Mouse (Mus musculus) embryo, embryonic 10.5 days (tissue): ENCODE results near the gene Eml4.
A peak's percentile ranks its signal among the peaks of the same experiment; 100 is the strongest.

Experiments used
- DNase-seq: peaks from one replicate; pipeline ENCODE4 v3.0.0-alpha.2; 2015; ENCODE audit warnings: low spot score

The Eml4 gene

DNA sequence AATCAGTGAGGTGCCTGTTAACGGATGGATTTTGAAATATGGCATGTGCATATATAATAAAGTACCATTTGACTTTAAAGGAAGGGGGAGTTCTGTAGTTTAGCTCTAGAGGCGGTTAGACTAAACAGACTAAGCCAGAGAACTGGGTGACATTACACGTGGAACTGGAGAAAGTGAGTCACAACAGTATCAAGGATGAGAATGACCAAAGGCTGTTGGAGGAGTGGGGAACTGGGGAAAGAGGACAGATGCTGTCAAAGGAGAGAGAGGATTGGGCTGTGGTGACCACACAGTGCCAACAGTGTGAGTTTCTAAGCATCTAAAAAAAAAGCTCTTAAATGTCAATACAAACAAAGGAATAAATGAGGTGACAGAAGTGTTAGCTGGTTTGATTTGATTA, 29.1 kb downstream of the Eml4 start:
- DNase-seq, result no peak

DNA sequence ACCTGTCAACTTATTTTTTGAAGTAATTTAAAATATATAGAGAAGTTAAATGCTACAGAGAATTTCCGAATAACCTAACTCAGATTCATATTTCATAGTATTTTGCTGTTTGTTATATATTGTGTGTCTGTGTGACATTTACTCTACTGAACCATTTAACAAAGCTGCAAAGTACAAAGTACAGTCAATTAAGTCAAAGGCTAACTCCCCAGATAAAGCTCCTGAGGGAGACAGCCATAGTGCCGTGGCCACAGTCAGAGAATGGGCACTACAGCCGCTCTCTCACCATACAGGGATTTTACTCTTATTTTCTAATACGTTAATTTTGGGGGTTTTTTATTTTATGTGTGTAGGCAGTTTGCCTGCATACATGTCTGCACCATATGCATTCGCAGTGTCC, 32.0 kb downstream of the Eml4 start:
- DNase-seq, result no peak

- no peak for DNase-seq
These were observed 34.2 kb downstream of the Eml4 start for GRCm38 (mm10) chr17:83384981-83385380.

DNA sequence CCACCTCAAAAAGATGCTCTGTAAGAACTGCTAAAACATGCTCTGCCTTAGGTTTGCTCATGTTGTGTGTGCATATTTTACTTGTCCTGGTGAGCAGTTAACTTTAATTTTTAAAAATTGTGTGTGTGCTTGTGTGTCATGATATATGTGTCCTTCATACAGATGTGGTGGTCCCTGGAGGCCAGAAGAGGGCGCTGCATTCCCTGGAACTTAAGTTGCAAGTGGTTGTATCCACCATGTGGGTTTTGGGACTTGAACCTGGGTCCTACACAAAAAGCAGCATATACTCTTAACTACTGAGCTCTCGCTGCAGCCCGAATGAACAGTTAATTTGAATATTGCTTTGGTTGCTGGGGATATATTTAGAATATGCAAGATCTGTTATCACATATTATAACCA, 36.4 kb downstream of the Eml4 start:
- DNase-seq, result no peak

DNA sequence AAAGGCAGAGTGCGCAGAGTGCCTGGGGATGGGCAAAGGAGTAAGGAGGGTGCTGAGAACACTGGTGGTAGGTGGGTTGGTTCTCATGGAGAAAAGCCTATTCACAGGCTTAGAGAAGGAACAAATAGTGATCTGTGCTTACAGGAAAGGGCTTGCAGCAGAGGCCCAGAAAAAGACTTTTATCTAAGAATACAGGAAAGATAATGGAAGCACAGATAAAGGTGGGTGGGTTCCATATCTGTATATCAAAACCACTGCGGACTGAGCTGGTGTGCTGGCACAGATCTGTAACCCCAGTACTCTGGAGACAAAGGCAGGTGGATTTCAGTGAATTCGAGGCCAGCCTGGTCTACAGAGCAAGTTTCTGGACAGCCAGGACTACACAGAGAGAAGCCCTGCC, 43.3 kb downstream of the Eml4 start:
- DNase-seq, result no peak

- peak; percentile 42 for DNase-seq
These were observed 46.9 kb downstream of the Eml4 start for GRCm38 (mm10) chr17:83397571-83398100.

DNA sequence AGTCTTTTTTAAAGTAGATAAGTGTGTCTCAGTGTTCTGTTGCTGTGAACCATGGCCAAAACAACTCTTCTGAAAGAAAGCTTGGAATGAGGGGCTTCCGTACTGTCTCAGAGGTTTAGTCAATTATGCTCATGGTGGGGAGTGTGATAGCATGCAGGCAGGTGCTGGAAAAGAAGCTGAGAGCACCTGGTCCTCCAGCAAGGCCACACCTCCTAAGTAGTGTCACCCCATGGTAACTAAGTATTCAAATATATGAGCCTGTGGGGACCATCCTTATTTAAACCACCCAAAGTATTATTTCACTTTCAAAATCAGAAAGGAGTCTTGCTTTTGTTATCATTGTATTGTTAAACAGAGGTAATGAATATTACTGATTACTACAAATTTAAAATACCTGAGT, 48.0 kb downstream of the Eml4 start:
- no peak for DNase-seq

GRCm38 (mm10) chr17:83430607-83431006, 79.9 kb downstream of the Eml4 start:
- no peak for DNase-seq

- no peak for DNase-seq
These were observed 92.7 kb downstream of the Eml4 start for GRCm38 (mm10) chr17:83443406-83443805.

DNA sequence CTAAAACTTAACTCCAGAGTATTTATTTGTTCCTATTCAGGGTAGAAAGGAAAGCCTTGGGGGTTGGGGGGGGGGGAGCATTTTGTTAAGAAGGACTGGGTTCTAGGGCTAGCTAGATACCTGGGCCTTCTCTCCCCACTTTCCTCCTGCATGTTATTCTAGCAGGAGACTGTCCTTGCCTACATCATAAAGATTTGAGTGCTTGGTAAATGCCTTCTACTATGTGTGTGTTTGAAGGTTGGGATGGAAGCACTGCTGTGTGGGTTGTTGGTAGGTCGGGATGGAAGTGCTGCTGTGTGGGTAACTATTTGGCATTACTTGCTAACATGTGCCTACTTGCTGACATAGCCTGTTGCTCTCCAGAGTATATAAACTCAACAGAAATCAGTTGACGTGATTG, 98.9 kb downstream of the Eml4 start:
- DNase-seq, result no peak

DNA sequence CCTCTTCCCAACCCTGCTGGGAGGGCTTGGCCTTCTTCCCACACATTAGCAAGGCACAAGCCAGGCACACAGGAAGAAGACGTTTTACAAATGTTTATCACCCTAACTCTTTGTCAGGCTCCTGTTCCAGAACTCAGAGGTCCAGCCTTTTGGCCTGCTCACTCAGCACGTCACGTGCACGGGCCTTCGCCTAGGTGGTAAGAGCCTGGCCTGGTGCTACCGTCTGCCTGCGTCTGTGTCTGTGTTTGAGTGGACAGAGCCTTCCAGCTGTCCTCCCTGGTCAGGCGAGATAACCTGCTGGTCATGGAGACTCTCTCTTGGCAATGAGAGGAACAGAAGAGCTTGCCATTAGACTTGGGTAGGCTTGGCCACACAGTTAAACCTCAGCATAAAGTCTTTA, 100.6 kb downstream of the Eml4 start:
- no peak for DNase-seq

DNA sequence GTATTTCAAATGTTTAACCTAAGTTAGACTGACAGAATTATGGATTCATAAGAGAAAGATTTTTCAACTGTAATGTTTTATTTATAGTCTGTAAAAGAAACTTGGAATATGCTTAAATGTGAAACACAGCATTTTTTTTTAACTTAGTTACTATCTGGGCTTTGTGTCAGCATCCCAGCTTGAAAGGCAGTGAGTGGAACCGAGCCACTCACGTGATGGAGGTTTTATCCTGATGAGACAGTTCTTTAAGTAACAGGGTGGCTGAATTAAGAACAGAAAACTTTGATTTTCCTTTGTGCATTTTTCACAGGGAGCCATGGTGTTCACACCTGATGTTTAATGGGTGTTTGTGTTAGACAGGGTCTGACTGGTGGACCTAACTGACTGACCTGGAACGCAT, 101.1 kb downstream of the Eml4 start:
- DNase-seq, result no peak

GRCm38 (mm10) chr17:83452451-83452850, 101.7 kb downstream of the Eml4 start:
- DNase-seq, result no peak

- DNase-seq, result no peak
These were observed 102.9 kb downstream of the Eml4 start for GRCm38 (mm10) chr17:83453587-83453986.

DNA sequence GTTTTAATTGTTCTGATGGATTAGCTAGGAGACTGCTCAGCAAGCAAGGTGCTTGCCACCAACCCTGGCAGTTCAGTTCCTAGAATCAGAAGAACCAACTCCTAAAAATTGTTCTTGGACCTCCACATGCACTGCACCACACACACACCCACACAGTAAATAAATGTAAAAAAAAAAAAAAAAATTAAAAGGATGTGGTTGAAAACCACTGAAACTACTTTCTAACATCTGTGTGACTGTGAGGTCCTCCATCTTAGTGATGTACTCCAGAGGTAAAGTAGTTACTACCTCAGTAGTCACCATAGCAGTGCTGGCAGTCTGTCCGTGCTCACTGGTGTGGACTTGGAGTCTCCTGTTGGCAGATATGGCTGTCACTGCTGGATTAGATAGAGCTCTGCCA, 106.5 kb downstream of the Eml4 start:
- no peak for DNase-seq

GRCm38 (mm10) chr17:83465969-83466368, 115.2 kb downstream of the Eml4 start:
- no peak for DNase-seq

DNA sequence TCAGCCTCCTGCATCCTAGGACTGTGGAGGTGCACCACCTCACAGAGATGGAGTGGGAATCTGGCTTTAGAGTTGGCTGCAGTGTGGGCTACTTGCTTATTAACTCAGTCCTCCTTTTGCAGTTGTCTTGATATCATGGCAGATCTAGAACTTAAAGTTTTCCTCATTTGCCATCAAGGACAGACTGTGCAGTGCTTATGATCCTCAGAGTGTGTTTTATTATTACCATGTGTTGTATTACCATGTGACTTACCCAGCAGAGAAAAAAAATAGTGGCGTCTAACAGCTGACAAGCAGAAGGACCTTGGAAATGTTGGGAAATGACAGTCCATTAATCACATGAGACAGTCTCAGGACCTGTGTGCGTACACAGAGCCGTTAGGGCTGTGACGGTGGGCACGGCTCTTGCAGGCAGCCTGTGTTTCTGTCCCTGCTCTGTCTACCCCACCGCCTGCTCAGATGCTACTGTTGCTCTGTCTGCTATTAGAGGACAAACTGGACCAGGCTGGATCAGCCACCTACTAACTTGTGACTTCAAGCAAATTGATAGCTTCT, 116.0 kb downstream of the Eml4 start:
- DNase-seq, result no peak

DNA sequence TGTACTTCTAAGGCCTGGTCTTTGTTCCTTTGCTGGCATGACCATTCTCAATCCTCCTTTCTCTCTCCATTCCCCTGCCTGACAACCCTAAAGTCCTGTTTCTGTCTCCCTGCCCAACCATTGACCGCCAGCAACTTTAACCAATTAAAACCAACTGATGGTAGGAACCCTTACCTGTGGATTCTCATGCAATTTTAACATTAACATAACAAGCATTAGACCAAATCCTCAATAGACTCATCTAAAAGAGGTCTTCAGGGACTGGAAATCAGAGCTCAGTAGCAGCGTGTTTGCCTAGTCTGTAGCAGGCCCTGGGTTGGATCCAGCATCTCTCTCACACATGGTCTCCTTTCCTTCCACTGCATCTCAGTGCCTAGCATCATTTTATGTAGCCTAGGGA, 118.9 kb downstream of the Eml4 start:
- DNase-seq, result no peak

DNA sequence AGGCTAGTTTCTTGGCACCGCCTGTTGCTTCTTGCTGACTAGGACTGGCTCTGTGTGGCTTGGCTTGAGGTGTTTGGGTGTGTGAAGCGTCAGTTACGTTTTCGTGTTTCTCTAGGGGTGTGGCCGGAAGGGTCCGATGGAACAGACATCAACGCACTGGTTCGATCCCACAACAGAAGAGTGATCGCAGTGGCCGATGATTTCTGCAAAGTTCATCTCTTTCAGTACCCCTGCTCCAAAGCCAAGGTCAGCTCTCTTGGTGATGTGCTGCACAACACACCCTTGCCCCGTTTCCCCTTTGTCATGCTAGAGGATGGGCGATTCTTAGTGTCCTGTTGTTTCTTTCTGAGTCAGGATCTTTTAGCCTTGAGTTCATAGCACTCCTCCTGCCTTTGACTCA, 126.4 kb downstream of the Eml4 start:
- no peak for DNase-seq

DNA sequence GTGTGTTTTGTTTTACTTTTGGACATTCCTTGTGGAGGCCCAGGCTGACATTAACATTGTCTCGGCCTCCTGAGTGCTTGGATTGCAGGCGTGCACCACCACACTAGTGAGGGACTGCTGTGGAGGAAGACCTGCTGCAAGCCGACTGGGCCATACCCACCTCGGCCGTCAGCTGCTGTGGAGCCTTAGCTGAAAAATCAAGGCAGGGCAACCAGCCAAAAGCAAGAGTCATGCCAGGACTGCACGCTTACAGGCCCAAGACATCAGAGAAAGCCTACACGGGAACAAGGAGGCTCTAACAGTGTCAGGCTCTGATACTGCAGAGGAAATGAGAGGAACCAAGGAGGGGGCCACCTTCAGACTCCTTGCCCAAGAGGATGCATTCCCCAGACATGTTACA, 130.8 kb downstream of the Eml4 start:
- no peak for DNase-seq

GRCm38 (mm10) chr17:83482817-83483536, 132.2 kb downstream of the Eml4 start:
- DNase-seq, result no peak

DNA sequence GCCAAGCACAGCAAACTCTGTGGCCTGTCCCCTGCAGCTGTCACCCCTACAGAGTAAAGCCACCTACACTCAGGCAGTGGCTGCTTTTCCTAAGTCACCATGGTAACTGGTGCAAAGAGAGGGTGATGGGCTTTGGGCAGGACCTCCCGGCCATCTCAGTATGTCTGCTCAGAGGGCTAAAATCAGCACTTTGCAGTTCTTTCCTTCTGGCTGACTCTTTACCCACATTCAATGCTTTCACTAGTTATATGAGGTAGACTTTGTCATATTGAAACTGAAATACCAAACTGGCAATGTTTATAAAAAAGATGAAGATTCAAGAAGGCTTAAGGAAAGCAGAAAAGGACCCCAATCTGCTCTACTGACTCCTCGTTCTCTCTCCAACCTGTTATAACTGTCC, 133.1 kb downstream of the Eml4 start:
- DNase-seq, result no peak

DNA sequence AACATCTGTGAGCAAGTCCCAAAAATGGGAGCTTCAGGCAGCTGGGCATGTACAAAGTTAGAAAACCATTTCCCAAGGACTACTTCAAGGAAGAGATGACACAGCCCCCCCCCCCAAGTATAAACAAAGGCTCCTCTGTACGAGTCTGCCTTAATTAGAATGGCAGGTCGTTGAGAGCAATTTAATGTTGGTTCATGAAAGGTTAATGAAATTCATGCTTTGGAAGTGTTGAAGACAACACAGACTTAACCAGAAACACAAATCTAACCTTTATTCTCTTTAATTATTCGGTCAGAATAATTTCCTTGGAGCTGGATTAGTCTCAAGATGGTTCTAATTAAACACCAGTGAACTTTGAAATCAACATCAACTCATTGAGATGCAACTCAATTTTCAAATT, 137.0 kb downstream of the Eml4 start:
- DNase-seq, result no peak

- no peak for DNase-seq
These were observed 148.2 kb downstream of the Eml4 start for GRCm38 (mm10) chr17:83498889-83499288.
